Mouse (Mus musculus) liver, postnatal 0 days (tissue): ENCODE results near the gene Apol9b. TPM values are rescaled to one million over a fixed set of nuclear protein-coding genes. Genes with fewer than 3 reads are reported as not detected.
"Not testable (repeated sequence)": the region's sequence is repeated elsewhere in the genome, so short reads cannot be mapped to it uniquely, and the experiment has no call there.

ENCODE experiments used
- ATAC-seq: fragments of 200-750 bp; cut with Nextera tagmentation; 2 replicates; pipeline ENCODE4 v1.8.0; 2017; ENCODE audit warnings: mild to moderate bottlenecking, moderate library complexity
- DNase-seq: peaks from one replicate; pipeline ENCODE4 v3.0.0-alpha.2; 2016
- H3K27ac ChIP-seq: fragments of 300-500 bp; sonication (generic); 2 replicates; pipeline ENCODE4 v1.5.1; 2014; ENCODE audit warnings: antibody characterized with exemption, moderate library complexity, mild to moderate bottlenecking, low read depth
- H3K27me3 ChIP-seq: fragments of 300-500 bp; sonication (generic); 2 replicates; pipeline ENCODE4 v1.6.1; 2014; ENCODE audit warnings: low read length, control low read depth, mixed read lengths; ENCODE audit not compliant: insufficient read depth
- H3K36me3 ChIP-seq: fragments of 300-500 bp; sonication (generic); replicated peaks from 2 replicates; pipeline ENCODE4 v1.6.1; 2014; ENCODE audit warnings: mild to moderate bottlenecking, control low read depth, low read length, moderate library complexity, mixed read lengths; ENCODE audit not compliant: insufficient read depth
- H3K4me1 ChIP-seq: fragments of 300-500 bp; sonication (generic); 2 replicates; pipeline ENCODE4 v1.6.1; 2014; ENCODE audit warnings: antibody characterized with exemption, mild to moderate bottlenecking, control low read depth; ENCODE audit not compliant: insufficient read depth
- H3K4me2 ChIP-seq: fragments of 300-500 bp; sonication (generic); 2 replicates; pipeline ENCODE4 v1.6.1; 2014; ENCODE audit warnings: low read depth, mild to moderate bottlenecking, low read length, moderate library complexity, mixed read lengths
- H3K4me3 ChIP-seq: fragments of 300-500 bp; sonication (generic); 2 replicates; pipeline ENCODE4 v1.5.1; 2014; ENCODE audit warnings: low read depth, low read length
- H3K9ac ChIP-seq: fragments of 300-500 bp; sonication (generic); replicated peaks from 2 replicates; pipeline ENCODE4 v1.6.1; 2014; ENCODE audit warnings: mild to moderate bottlenecking, moderate library complexity
- H3K9me3 ChIP-seq: fragments of 300-500 bp; sonication (generic); 2 replicates; pipeline ENCODE4 v1.6.1; 2016; ENCODE audit warnings: mild to moderate bottlenecking, control low read depth, low read length, mixed read lengths
- CTCF ChIP-seq: sonication (generic); IDR thresholded peaks from 2 replicates; pipeline ENCODE4 v1.5.1; 2016; ENCODE audit warnings: antibody characterized with exemption, low read depth
- EP300 ChIP-seq: IDR thresholded peaks from 2 replicates; pipeline ENCODE4 v1.6.1; 2016; ENCODE audit warnings: antibody characterized with exemption, low read depth, mild to moderate bottlenecking
- WGBS: fragments of 180-500 bp; shearing (Covaris S2); extraction: QIAGEN DNeasy Blood & Tissue Kit; methylation state at CpG from one replicate; pipeline ENCODE4 v1.1.7; 2014; ENCODE audit not compliant: insufficient replicate concordance; 5-methylcytosine and 5-hydroxymethylcytosine counted together
- polyA plus RNA-seq: library from polyadenylated mRNA; unstranded; fragments of >200 nt; fragmentation: Nextera tagmentation; extraction: Ambion mirVana; gene quantifications from 2 replicates; pipeline ENCODE4 v1.2.1, GENCODE M21; 2015

The Apol9b gene
- polyA plus RNA-seq, 1 experiment from 2014 or later, result 0.51 TPM

DNA sequence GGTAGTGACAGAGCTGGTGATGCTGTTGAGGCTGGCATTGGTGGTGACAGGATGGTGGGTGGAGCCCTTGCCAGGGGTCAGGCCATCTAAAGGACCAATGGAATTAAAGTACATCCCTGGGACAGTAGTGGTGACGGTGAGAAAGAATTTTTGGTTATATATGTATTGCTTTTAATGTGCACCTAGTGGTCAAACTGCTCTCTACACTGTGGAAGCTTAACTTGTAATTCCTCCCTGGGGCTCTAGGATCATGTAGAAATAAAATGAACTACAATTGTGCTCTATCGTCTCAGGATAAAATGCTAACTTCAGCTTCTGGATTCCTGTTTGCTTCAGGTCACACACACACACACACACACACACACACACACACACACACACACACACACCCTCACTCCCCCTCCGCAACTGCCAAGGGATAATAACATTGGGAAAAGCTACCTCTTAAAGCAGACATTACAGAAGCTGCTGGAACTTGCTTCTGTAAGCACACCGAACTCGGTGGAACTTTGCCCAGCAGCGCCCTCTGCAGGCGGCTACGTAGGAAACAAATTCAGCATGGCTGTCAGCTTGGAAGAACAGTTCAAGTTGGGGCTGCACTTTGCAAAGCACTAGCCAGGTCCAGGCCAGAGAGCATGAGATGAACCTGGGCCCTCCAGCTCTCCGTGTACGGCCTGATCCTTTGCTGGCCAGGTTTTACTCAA is 4.5 kb upstream of the Apol9b start:
- H3K4me2 ChIP-seq, H3K4me1 ChIP-seq, DNase-seq, H3K36me3 ChIP-seq, ATAC-seq, H3K9ac ChIP-seq, H3K27me3 ChIP-seq, H3K27ac ChIP-seq, H3K9me3 ChIP-seq, H3K4me3 ChIP-seq: not testable (repeated sequence)
- 0% methylated on average over 2 of the region's 10 CpGs for WGBS

DNA sequence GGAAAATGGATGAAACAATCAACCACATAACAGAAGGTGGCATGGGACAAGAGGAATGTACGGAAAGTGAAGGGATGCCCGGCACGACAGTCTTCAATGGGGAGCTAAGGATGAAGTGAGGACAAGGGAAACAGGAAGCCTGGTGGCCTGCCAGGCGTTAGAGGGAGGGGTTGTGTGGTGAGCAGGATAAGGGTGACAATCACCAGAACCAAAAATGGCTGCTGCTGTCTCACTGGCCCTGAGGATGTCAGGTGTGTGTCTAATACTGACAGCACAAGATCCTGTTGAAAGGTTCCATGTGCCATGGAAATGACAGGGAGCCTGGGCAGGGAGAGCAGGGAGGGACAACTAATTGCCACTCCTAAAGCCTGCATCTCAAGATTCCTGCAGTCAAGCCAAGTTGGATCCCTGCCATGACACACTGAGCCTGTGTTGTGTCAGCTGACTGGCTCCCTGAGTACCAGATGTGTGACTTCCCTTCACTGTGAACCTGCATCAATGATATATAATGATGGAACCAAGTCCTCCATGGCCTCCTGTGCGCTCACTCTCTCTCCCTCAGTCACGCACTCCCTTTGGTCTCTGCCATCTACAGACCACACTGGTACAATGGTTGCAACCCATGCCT is 3.3 kb upstream of the Apol9b start:
- ATAC-seq, H3K4me3 ChIP-seq, H3K9ac ChIP-seq, H3K4me1 ChIP-seq, H3K27ac ChIP-seq, H3K4me2 ChIP-seq, H3K9me3 ChIP-seq, H3K27me3 ChIP-seq, H3K36me3 ChIP-seq, DNase-seq: not testable (repeated sequence)
- WGBS, result 47% methylated on average over 5 of the region's 6 CpGs

DNA sequence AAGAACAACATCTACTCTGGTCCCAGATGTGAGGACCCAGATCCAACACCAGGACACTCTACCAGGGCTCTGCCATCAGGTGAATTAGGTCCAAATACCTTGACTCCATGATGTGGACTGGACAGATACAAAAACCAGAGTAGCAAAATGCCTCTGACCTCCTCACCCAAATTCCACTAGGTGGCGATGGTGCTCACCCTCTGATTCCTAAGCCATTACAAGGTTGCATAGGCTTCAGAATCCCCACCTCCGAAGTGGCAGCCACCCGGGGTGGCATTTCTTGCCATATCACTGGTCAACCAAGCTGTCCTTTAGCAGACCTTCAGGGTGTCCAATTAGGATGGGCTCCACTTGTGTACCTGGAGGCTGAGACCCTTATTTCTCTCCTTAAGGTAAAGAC is 1.7 kb upstream of the Apol9b start:
- TF ChIP-seq CTCF, result peak; percentile 66
- H3K4me1 ChIP-seq, H3K27me3 ChIP-seq, H3K4me2 ChIP-seq, H3K9me3 ChIP-seq, DNase-seq, ATAC-seq, H3K4me3 ChIP-seq, H3K27ac ChIP-seq, H3K9ac ChIP-seq, H3K36me3 ChIP-seq: not testable (repeated sequence)
- 14% methylated on average over 3 of the region's 3 CpGs for WGBS

DNA sequence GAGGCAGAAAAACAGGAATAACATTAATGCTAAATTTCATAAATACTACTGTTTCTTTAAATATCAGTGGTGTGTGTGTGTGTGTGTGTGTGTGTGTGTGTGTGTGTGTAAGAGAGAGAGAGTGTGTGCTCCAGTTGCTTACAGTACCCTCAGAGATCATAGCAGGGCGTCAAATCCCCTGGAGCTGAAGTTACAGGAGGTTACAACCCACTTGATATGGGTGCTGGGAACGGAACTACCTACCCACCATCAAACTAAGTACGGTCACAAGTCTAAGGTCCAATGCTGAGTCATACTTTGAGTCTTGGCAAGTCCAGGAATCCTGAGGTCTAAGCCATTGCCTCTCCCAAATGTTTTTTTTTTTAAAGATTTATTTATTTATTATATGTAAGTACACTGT is 1.1 kb upstream of the Apol9b start:
- H3K4me2 ChIP-seq, H3K4me1 ChIP-seq, H3K9ac ChIP-seq, H3K36me3 ChIP-seq, H3K4me3 ChIP-seq, DNase-seq, ATAC-seq, H3K9me3 ChIP-seq, H3K27ac ChIP-seq, H3K27me3 ChIP-seq: not testable (repeated sequence)
- 79% methylated on average over 3 of the region's 3 CpGs for WGBS

DNA sequence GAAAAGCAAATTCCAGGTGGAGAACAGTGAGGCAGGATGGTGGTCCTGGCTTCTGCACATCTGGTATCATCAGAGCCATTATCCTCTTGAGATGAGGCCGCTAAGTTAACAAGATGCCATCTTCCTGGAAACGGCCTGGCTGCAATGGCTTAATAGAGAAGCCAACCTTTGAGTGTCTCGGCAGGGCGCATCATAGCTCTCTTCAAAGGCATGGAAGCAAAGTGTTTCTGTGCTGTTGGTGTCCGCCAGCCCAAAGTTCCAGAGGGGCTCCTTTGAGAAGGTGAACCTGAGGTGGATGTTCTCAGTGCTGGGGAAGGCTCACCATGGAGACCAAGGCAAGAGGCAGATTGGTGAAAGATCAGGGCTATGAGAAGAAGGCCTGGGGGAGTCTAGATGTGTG is 2.8 kb downstream of the Apol9b start:
- H3K9ac ChIP-seq, result no peak overlapping the region
- no peak overlapping the region for H3K4me2 ChIP-seq
- no peaks in the 10 kb centered on the region for H3K9me3 ChIP-seq
- no peak for DNase-seq
- 79% methylated on average over 5 of the region's 5 CpGs for WGBS
- no peak for ATAC-seq
- no peak overlapping the region for H3K27ac ChIP-seq
- no peaks in the 10 kb centered on the region for H3K27me3 ChIP-seq
- TF ChIP-seq EP300 (no peak), CTCF (no peak)
- H3K4me1 ChIP-seq, result no peaks in the 10 kb centered on the region
- H3K4me3 ChIP-seq, result no peak overlapping the region
- no peaks in the 10 kb centered on the region for H3K36me3 ChIP-seq

DNA sequence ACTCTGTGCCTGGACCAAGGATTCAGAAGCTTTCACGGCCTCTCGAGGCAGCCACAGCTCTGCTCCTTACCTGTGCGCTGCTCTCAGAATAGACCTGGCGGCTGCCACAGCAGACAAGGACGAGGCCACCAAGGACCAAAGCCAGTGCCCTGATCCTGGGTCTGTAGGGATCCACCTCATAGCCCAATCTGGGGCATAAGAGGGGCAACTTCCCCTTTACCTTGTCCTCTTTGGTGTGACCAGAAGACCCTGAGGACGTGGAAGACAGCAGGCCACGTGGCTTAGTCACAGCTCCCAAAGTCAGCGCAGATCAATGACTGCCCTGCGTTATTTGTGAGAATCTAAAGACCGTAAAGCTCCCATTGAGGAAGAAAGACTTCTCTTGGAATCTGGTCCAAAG is 4.0 kb downstream of the Apol9b start:
- not testable (repeated sequence) for ATAC-seq, H3K4me2 ChIP-seq, H3K27ac ChIP-seq, H3K36me3 ChIP-seq, H3K27me3 ChIP-seq, H3K4me1 ChIP-seq, DNase-seq, H3K9me3 ChIP-seq, H3K9ac ChIP-seq, H3K4me3 ChIP-seq
- 69% methylated on average over 10 of the region's 10 CpGs for WGBS

DNA sequence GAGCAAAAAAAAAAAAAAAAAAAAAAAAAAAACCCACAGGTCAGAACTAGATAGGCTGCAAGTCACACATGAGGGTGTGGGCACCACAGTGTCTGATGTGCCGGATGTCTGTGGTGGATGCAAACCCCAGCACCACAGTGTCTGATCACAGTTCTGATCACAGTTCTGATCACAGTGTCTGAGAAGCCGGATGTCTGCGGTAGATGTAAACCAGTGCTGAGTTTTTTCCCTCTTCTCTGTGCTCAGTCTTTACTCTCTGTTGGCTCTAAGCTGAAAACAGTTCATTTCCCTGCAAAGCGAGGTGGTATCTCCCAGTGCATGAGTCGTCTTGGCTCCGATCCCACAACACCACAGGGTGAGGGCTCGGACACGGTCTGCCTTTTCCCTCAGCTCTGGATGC is 4.5 kb downstream of the Apol9b start:
- not testable (repeated sequence) for H3K9me3 ChIP-seq, H3K4me3 ChIP-seq, ATAC-seq, DNase-seq, H3K4me1 ChIP-seq, H3K9ac ChIP-seq, H3K27me3 ChIP-seq, H3K4me2 ChIP-seq, H3K27ac ChIP-seq, H3K36me3 ChIP-seq
- WGBS, result 51% methylated on average over 8 of the region's 8 CpGs

DNA sequence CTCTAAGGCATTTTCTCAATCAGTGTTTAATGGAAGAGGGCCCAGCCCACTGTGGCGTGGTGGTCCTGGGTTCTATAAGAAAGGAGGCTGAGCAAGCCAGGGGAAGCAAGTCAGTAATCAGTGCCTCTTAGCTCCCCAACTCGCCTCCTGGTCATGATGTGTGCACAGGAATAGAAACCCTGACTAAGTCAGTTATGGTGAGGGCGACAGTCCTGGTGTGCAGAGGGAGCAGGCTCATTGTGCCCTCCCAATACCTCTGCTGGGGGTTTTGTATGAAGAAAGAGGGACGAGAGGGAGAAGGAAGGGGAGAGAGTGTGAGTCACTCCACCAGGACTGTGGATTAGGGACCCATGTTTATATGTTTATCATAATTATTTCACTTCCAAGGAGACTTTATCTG is 5.1 kb downstream of the Apol9b start:
- not testable (repeated sequence) for H3K9ac ChIP-seq, DNase-seq, H3K4me3 ChIP-seq, ATAC-seq, H3K36me3 ChIP-seq, H3K27ac ChIP-seq, H3K4me1 ChIP-seq, H3K4me2 ChIP-seq, H3K9me3 ChIP-seq, H3K27me3 ChIP-seq
- 50% methylated on average over 4 of the region's 4 CpGs for WGBS
